Mouse (Mus musculus): ENCODE data around the gene Pla2g2d.

Gene Pla2g2d

DNA sequence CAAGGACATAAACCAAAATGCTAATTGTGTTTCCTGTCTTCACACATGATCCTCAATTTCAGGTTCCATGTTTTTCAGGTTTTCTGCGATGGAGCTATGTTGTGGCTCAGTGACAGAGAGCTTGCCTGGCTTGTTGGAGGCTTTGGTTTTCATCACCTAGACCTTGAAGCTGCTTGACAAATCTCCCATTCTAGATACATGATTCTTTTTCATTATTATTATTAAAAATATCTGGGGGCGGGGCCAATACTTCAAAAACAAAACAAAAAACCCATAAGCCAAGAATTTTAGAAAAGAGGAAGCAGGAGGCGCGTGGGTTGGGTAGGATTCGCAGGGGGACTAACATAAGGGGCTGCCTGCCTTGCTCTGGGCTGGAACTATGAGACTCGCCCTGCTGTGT lies at the start of gene Pla2g2d:
Gene Pla2g2d (plus strand): TSS at position 301 of the 400 bp plus-strand sequence.
- DNase-seq (ENCODE audit: low spot score in 2 of 2): no peak

DNA sequence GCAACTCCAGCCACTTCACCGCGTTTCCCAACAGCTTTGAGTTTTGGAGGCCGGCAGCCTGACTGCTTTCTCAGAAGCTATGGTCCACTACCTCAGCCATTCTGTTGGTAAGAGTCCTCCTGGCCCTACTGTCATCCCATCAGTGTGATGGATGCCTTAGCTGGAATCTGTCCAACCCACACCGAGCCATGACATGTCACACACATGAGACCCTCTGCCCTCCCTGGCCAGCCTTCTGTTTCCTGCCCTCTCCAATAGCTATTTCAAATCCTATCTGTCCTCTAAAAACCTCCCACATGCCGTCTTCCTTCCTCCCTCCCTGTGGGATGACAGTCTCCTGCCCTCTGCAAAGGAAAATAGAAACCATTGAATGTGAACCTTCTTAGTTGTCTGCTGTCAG lies 49.8 kb upstream of the Pla2g2d start:
- no peak for DNase-seq (ENCODE audit: low spot score in 2 of 2)

DNA sequence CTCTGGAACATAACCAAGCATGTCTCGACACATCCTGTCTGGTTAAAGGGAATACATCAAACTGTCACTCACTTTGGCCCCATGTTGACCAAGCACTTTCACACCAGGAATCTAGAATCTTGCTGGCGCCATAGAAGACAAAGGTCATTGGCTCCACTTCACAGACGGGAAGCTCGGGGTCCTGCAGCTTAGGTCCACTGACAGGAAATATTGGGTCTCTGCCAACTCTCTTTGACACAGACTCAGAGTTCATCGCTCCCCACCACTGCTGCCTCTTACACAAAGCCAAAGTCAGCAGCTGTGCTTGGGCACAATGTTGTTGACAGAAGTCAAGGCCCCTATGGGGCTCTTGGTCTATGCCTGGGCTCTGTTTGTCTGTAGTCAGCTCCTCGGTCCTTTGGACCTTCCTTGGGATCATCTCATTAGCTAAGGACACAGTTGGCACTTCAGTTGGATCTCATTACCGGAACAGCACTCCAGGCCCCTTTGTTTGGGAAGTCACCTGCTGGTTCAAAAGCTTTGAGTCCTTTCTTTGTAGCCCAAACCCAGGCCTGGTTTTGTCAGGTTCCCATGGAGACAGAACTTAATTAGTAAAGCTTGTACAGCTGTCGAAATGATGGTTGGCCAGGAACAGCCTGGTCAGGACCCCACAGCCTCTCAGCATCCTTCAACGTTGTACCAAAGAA lies 46.4 kb upstream of the Pla2g2d start:
- no peak for DNase-seq (ENCODE audit: low spot score in 2 of 2)

DNA sequence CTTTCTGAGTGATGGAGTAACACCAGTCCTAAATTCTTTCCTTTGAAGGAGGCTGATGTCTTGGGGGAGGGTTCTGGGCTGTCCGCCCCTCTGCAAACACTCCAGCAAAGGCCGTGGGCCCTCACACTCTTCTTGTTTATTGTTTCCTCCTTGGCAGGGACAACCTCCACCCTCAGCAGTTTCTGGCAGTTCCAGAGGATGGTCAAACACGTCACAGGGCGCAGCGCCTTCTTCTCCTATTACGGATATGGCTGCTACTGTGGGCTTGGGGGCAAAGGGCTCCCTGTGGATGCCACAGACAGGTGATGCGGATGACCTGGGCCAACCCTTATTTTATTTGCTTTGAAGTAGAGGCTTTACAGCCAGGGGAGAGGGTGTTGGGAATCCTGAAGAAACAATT lies 41.4 kb upstream of the Pla2g2d start:
- DNase-seq (ENCODE audit: low spot score in 2 of 2): no peak

DNA sequence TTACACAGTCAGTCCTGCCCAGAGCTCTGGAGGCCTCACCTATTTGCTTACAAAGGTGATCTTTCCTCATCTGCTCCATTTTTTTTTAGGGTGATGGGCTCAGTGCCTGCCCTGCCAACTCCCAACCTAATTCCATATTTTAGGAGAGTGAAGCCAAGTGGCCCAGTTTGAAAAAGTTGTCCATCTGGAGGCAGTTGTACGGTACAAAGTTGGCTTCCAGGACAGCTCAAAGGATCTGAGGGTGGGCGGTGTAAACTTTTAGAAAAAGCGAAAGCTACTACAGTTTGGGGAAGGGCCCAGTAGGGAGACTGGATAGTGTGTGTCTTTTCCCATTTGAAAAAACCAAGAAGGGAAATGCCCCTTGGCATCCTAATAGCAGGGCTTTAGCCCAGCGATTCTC lies 40.7 kb upstream of the Pla2g2d start:
- no peak for DNase-seq (ENCODE audit: low spot score in 2 of 2)

DNA sequence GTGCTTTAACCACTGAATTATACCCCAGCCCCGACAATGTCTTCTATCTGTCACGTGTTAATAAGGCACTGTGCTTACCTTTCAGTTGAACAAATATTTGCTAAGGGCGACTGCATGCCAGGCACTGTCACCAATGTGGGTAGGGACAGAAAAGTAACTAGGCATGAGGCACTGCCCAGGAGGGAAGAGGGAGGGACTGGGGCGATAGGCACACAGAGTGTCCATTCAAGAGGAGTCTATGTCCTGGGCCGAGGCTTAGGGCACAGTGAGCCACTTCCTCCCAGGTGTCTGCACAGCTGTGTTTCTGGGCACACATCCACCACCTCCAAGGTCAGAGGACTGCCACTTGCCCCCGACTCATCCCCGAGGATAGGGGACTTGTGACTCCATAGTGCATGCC lies 38.5 kb upstream of the Pla2g2d start, which contains the start of gene Ubxn10:
Gene Ubxn10 (minus strand): TSS at position 137 of the 400 bp plus-strand sequence.
- no peak for DNase-seq (ENCODE audit: low spot score in 2 of 2)

DNA sequence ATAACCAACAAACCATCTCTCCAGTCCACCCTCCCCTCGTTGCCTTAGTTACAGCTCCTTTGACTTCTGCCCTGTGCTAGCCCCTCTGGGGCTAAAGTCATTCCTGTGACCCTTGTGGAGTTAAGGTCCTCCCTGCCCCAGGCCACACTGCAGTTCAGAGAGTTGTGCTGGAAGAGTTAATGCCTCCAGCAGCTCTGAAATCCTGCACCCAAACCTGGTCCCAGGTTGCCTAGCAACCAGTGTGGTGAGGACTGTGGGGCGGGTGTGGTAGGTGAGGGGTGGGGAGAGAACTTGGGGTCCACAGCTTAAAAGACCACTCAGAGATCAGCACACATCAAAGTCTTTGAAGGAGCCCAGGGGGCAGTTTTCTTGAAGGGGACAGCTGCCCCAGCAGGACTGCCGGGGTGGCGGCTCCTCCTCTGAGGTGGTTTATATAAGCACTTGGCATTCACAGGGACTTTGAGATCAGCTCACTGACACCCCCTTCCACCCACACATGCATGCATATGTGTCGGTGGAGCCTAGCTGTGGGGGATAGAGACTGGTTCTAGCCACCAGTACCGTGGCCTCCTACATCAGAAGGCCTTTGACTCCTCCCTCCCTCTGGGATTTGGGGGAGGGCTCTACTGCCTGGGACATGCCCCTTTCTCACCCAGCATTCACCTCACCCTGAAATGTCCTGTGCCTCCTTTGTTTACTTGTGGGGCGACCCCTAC lies 36.2 kb upstream of the Pla2g2d start:
- no peak for DNase-seq (ENCODE audit: low spot score in 2 of 2)

DNA sequence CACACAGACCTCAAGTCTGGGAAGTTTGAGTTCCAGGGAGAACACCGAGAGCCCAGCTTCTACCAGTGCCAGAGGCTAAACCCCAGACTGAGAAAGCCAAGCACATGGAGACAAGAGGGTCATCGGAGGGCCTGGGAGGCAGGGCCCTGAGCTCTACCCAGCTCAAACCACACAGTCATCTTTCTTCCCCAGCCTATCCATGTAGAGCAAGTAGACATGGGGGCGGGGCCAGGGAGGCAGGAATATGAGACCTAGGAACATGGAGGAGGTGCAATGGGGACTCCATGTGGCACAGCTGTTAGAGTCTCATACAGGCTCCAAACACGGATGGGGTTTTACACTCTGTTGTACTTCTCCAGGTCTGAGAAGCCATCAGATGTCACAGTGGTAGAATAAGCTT lies 29.7 kb upstream of the Pla2g2d start:
- DNase-seq (ENCODE audit: low spot score in 2 of 2): no peak

DNA sequence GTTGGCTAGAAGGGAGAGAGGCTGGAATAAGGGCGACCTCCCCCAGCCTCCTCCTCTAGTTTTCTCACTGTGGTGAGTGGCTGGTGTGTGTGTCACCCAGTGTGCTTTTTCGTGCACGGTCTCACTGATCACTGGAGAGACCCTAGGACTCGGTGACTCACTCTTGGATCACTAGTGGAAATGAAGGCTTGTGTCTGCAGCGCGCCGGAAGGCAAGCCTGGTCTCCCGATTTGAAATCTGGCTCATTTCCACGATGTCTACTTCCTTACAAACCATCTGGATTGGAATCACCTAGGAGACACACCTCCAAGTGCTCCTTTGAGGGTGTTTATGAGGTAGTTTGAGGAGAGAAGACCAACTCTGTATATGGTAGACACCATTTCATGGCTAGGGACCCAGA lies 28.7 kb upstream of the Pla2g2d start:
- DNase-seq (ENCODE audit: low spot score in 2 of 2): peak in 1 of 2 experiments; percentile 59

DNA sequence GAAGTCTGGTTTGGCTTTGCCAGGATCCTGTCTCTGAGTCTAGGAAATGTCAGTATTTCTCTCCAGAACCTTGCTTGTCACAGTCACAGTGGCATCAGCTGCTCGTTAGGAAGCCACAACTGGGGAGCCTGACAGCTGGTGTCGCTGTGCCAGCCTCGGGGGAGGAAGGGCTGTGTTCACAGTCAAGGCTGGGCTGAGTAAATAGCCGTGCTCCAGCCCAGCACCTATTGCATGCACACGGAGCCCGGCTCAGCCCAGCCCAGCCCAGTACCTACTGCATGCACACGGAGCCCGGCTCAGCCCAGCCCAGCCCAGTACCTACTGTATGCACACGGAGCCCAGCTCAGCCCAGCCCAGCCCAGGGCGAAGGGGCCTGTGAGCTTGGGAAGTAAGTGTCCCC lies 27.7 kb upstream of the Pla2g2d start:
- DNase-seq (ENCODE audit: low spot score in 2 of 2): peak in 1 of 2 experiments; percentile 66

DNA sequence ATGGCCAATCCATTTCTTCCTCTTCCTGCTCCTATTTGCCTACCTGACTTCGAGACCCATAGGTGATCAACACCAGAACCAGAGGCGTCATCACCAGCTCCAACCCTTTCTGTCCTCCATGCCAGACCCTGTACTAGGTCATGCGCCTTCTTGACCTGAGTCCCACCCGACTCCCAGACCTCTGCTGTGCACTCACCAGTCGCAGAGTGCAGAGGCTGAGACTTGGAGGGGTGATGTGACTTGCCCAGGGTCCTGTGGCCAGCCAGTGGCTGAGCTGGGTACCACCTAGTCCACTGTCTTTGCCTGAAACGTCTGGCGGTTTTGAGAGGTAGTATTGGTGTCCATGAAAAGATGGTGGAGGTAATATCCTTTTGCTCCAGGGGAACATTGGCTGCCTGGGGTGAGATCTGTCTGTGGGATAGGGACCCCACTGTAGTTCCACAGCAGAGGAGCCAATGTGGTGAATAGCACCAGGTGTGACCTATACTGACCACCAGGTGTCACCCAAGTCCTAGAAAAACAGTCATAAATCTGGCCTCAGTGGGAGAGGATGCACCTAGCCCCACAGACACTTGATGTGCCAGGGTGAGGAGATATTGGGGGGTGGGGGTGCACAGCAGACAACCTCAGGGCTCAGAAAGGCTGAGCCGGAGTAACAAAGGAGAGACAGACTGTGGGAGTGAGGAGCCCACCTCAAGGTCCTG lies 27.0 kb upstream of the Pla2g2d start:
- peak; percentile 72 to 75 for DNase-seq (ENCODE audit: low spot score in 2 of 2)

DNA sequence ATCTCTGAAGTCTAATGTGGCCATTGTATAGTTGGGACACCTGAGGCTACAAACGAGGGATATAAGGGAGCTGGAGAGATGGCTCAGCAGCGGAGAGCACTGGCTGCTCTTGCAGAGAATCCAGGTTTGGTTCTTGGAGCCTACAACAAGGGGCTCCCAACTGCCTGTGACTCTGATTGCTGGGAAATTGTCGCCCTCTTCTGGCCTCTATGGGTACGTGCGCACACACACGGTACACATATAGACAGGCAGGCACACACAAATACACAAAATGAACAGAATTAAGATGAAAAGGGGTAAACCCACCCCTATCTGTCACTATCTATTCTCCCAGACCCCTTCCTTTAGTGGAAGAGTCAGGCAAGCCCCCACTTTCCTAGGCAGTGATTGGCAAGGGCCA lies 22.9 kb upstream of the Pla2g2d start:
- DNase-seq (ENCODE audit: low spot score in 2 of 2): no peak

DNA sequence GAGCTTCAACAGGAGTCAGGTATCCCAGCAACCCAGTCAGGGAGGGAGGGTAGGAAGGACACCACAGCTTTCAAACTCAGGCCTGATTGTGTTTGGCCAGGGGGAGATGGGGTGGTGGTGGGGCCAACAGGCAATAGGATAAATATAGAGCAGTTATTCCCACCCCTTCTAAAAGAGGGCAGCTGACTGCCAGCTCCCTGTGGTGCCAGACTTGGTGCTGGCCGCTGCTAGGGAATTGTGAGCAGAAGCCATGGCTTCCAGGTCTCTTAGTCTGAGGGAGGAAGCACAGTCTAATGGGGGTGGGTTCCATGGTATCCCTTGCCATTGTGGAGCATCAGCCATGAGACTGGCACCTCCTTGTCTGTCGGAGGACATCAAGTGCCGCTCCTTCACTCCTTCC lies 21.9 kb upstream of the Pla2g2d start:
- DNase-seq (ENCODE audit: low spot score in 2 of 2): no peak

DNA sequence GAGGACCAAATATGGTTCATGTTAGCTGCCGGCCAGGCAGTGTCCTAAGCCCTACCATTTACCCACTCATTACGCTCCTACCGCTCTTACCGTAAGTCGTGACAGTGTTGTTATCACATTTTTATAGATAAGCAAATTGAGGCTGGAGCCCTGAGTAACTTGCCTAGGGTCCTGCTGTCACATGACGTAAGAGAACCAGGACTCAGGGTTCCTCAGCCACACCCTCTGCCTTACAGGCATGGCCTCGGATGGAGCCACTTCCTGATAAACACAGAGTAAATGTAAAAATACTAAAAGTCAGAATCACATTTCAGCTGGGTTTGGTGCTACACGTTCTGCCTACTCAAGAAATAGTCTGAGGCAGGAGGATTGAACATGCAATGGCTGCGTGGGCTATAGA lies 21.1 kb upstream of the Pla2g2d start:
- no peak for DNase-seq (ENCODE audit: low spot score in 2 of 2)

DNA sequence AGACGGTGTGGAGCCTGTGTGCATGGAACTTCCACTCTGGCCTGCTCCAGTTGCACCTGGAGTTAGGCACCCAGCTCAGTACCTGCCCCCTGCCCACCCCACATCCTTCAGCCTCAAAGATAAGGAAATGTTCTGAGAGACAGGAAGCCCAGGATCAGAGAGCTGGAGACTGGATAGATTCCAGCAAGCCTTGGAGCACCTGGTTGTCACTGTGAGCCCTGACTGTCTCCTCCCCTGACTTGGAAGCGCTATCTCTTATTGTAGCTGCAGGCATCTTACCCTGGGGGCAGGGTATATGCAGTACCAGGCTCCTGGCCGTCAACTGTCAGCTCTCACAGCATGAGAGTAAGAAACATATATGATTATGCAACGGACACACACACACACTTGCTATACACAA lies 20.1 kb upstream of the Pla2g2d start:
- no peak for DNase-seq (ENCODE audit: low spot score in 2 of 2)

DNA sequence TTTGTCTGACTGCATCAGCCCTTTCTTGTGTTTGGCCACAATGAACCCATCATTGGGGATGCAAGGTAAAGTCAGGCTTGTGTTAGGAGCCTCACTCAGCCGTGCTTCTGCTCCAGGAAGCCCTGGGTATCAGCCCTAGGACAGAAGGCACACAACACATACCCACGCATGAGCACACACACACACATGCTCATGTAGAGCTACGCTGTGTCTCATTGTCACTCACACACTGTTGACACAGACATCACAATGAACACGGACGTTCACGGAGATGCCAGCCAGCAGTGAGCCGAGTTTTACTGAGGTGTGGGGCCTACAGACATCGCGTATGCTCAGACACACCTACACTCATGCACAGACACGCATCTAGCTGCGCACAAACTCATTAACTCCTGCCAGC lies 19.6 kb upstream of the Pla2g2d start:
- DNase-seq (ENCODE audit: low spot score in 2 of 2): no peak

DNA sequence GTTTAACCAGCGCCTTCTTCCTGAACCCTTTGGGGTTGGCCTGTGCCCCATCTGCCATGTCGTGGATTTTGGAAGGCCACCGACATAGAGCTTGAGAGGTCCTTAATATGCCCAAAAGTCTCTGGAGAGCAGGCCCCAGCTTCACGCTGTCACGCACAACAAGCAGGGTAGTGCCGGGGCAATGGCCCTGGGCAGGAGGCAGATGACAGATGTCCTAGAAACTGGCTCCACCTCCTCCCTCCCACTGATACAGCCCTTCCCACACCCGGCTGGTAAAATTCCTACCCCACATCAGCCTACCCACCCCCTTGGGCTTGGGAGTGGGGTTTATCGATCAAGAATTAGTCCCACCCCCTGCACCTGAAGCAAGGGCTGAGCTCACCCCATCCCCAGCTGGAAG lies 18.1 kb upstream of the Pla2g2d start, which contains the start of gene Pla2g2f:
Gene Pla2g2f (minus strand): TSS at position 211 of the 400 bp plus-strand sequence.
- DNase-seq (ENCODE audit: low spot score in 2 of 2): no peak

DNA sequence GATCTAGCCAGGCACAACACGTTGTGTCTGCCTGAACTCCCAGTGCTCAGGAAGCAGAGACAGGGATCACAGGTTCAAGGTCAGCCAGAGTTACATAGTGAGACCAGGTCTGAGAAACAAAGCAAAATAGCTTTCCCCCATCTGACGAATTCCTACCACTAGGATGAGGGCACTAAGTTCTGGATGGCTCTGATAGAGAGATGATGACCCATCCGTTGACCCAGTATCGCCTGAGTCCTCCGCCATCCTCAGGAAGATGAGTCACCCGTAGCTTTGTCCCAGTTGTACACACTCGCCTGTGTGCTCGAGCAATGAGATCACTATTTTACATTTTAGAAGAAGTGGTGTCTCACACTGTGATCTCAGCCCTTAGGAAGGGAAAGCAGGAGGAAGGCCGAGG lies 13.3 kb upstream of the Pla2g2d start:
- no peak for DNase-seq (ENCODE audit: low spot score in 2 of 2)

DNA sequence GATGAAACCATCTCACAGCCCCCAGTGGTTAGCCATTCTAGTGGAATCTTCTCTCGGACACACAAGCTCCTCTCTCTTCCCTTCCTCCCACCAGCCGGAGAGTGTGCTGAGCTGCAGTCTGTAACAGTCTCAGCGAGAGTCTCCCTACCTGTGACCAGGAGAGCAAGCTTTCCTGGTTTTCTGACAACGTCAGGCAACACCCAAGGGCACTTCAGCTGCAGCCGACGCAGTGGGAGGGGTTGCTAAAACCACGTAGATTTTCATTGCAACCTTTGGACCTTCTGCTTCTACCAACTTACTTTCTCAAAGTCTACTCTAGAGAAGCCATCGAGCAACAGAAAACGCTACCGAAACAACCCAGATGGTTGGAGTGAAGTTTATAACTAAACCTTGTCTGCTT lies 3.6 kb upstream of the Pla2g2d start:
- no peak for DNase-seq (ENCODE audit: low spot score in 2 of 2)

DNA sequence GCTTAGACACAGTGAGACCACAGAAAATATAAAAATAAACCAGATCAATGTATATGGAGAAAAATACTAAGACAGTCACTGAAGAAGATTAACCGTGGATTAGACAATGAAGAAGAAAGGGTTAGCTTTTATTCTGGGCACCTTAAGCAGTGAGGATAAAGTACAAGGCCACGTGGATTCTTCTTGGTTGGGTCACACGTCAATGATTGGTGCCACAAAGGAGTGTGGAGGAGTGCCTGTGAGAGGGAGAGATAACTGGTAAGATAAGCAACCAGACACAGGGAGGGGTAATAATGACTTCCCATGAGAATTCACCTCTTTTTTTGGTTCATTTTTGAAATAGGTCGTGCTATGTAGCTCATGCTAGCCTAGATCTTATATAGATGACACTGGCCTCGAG lies 3.1 kb upstream of the Pla2g2d start:
- DNase-seq (ENCODE audit: low spot score in 2 of 2): no peak

DNA sequence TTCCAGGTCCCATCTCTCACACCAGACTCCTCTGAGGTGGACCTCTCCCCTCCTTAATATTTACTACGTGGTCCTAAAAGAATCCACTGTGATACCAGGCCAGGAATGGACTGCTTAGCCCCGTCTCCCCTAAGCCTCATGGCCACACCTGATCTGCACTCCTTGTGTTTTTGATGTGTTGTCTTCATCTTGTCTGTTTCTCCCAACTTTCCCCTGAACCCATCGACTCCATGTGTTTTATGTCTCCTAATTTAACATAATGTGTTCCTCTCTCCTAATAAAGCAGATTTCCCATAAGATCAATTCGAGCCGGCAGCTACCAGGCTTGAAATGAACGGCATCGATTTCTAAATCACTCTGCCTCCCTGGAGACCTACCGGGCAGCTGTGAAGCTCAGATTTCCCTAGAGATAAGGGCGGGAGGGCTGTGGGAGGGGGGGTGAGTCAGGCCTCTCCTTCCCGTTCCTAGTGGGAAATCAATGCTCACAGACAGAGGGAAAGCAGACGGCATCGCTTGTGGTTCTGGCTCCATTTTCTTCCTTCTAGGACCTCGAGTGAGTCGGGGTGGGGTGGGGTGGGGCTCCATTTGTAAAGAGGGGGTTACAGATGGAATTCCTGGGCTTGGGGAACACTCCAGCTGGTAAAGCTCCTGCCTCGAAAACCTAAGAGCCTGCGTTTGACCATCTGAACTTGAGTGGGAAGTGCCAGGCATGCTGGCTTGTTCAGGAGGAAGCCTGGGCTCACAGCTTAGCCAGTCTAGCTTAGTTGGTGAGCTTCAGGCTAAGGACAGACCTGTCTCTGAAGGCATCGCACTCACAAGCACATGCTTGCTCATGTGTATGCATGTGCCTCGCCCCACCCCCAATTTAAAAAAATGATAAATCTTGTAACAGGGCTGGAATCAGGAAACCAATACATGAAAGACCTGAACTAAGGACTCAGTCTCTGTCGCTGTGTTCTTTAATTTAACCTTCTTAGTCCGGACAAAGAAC lies 2.2 kb downstream of the Pla2g2d start:
- no peak for DNase-seq (ENCODE audit: low spot score in 2 of 2)

DNA sequence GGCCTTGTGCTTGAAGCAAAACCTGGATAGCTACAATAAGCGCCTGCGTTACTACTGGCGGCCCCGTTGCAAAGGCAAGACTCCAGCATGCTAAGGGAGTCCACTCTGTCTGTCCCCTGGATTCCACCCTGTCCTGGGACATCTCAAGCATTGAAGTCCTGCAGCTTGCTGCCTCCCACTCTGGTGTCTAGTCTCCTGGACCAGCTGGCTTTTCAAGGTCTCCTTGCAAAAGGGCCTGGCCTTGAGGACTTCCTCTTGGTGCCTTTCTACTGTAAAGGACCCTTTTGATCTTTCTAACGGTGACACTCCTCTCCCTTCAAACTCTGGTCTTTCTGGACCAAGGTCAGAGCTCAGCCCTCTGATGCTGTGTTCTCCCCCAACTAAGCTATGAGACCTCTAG lies 4.8 kb downstream of the Pla2g2d start:
- no peak for DNase-seq (ENCODE audit: low spot score in 2 of 2)

All from right cerebral cortex, adult 2 months (tissue).